Mouse (Mus musculus): ENCODE measurements around the gene C530008M17Rik. TPM values are rescaled to one million over a fixed set of nuclear protein-coding genes. Genes with fewer than 3 reads are reported as not detected.
A peak's percentile ranks its signal among the peaks of the same experiment; 100 is the strongest.

C530008M17Rik gene
- polyA plus RNA-seq, 1 experiment = 5.4 TPM

GRCm38 (mm10) chr5:76675369-76675768 is 19.1 kb downstream of the C530008M17Rik start:
- peaks cover 32% of the 10 kb centered on the region for H3K4me1 ChIP-seq (ENCODE audit: control insufficient read depth)
- H3K27me3 ChIP-seq (ENCODE audit: control insufficient read depth) = no peaks in the 10 kb centered on the region
- H3K9me3 ChIP-seq (ENCODE audit: control insufficient read depth, low read length) = no peaks in the 10 kb centered on the region
- no peak for TF ChIP-seq TAL1 (IDR thresholded peaks at IDR 0.05; ENCODE audit: low read length)
- no peak for TF ChIP-seq GATA1 (IDR thresholded peaks at IDR 0.05; ENCODE audit: low read length)
- no peak overlapping the region for H3K4me3 ChIP-seq (replicated peaks)
- H3K36me3 ChIP-seq (ENCODE audit: control insufficient read depth) = peaks cover 79% of the 10 kb centered on the region

GRCm38 (mm10) chr5:76680959-76681358 is 24.6 kb downstream of the C530008M17Rik start:
- no peak for TF ChIP-seq TAL1 (IDR thresholded peaks at IDR 0.05; ENCODE audit: low read length)
- TF ChIP-seq GATA1 (IDR thresholded peaks at IDR 0.05; ENCODE audit: low read length) = no peak
- peaks cover 61% of the 10 kb centered on the region for H3K4me1 ChIP-seq (ENCODE audit: control insufficient read depth)
- no peaks in the 10 kb centered on the region for H3K27me3 ChIP-seq (ENCODE audit: control insufficient read depth)
- no peak overlapping the region for H3K4me3 ChIP-seq (replicated peaks)
- H3K9me3 ChIP-seq (ENCODE audit: control insufficient read depth, low read length) = no peaks in the 10 kb centered on the region
- peaks cover 47% of the 10 kb centered on the region for H3K36me3 ChIP-seq (ENCODE audit: control insufficient read depth)

GRCm38 (mm10) chr5:76681895-76682656 is 25.8 kb downstream of the C530008M17Rik start:
- no peaks in the 10 kb centered on the region for H3K27me3 ChIP-seq (ENCODE audit: control insufficient read depth)
- peaks cover 41% of the 10 kb centered on the region for H3K36me3 ChIP-seq (ENCODE audit: control insufficient read depth)
- no peak overlapping the region for H3K4me3 ChIP-seq (replicated peaks)
- H3K9me3 ChIP-seq (ENCODE audit: control insufficient read depth, low read length) = no peaks in the 10 kb centered on the region
- TF ChIP-seq TAL1 (IDR thresholded peaks at IDR 0.05; ENCODE audit: low read length) (no peak), GATA1 (IDR thresholded peaks at IDR 0.05; ENCODE audit: low read length) (no peak)
- peaks cover 72% of the 10 kb centered on the region for H3K4me1 ChIP-seq (ENCODE audit: control insufficient read depth)

GRCm38 (mm10) chr5:76683455-76683854 is 27.1 kb downstream of the C530008M17Rik start:
- TF ChIP-seq TAL1 (IDR thresholded peaks at IDR 0.05; ENCODE audit: low read length) (no peak), GATA1 (IDR thresholded peaks at IDR 0.05; ENCODE audit: low read length) (no peak)
- Histone ChIP-seq H3K4me1 (ENCODE audit: control insufficient read depth) (peaks cover 86% of the 10 kb centered on the region), H3K36me3 (ENCODE audit: control insufficient read depth) (peaks cover 40% of the 10 kb centered on the region), H3K9me3 (ENCODE audit: control insufficient read depth, low read length) (no peaks in the 10 kb centered on the region), H3K27me3 (ENCODE audit: control insufficient read depth) (no peaks in the 10 kb centered on the region), H3K4me3 (replicated peaks) (no peak overlapping the region)

GRCm38 (mm10) chr5:76684658-76685605 is 28.6 kb downstream of the C530008M17Rik start:
- H3K4me3 ChIP-seq (replicated peaks) = peak overlapping the region; percentile 33
- H3K9me3 ChIP-seq (ENCODE audit: control insufficient read depth, low read length) = no peaks in the 10 kb centered on the region
- H3K4me1 ChIP-seq (ENCODE audit: control insufficient read depth) = peaks cover 88% of the 10 kb centered on the region
- peaks cover 42% of the 10 kb centered on the region for H3K36me3 ChIP-seq (ENCODE audit: control insufficient read depth)
- H3K27me3 ChIP-seq (ENCODE audit: control insufficient read depth) = no peaks in the 10 kb centered on the region
- TF ChIP-seq GATA1 (IDR thresholded peaks at IDR 0.05; ENCODE audit: low read length) (no peak), TAL1 (IDR thresholded peaks at IDR 0.05; ENCODE audit: low read length) (peak; percentile 23; the same call in 1 of the 3 replicates)

GRCm38 (mm10) chr5:76687961-76688600 is 31.8 kb downstream of the C530008M17Rik start:
- Histone ChIP-seq H3K27me3 (ENCODE audit: control insufficient read depth) (no peaks in the 10 kb centered on the region), H3K36me3 (ENCODE audit: control insufficient read depth) (peaks cover 58% of the 10 kb centered on the region), H3K9me3 (ENCODE audit: control insufficient read depth, low read length) (no peaks in the 10 kb centered on the region), H3K4me1 (ENCODE audit: control insufficient read depth) (peaks cover 65% of the 10 kb centered on the region), H3K4me3 (replicated peaks) (no peak overlapping the region)
- TF ChIP-seq GATA1 (IDR thresholded peaks at IDR 0.05; ENCODE audit: low read length) (no peak), TAL1 (IDR thresholded peaks at IDR 0.05; ENCODE audit: low read length) (no peak)

- Histone ChIP-seq H3K9me3 (ENCODE audit: control insufficient read depth, low read length) (no peaks in the 10 kb centered on the region), H3K27me3 (ENCODE audit: control insufficient read depth) (no peaks in the 10 kb centered on the region), H3K4me1 (ENCODE audit: control insufficient read depth) (peaks cover 62% of the 10 kb centered on the region), H3K36me3 (ENCODE audit: control insufficient read depth) (peaks cover 60% of the 10 kb centered on the region), H3K4me3 (replicated peaks) (no peak overlapping the region)
- TF ChIP-seq GATA1 (IDR thresholded peaks at IDR 0.05; ENCODE audit: low read length) (no peak), TAL1 (IDR thresholded peaks at IDR 0.05; ENCODE audit: low read length) (no peak)
These were observed 32.3 kb downstream of the C530008M17Rik start for GRCm38 (mm10) chr5:76688643-76689042.

GRCm38 (mm10) chr5:76690177-76690593 is 33.9 kb downstream of the C530008M17Rik start:
- Histone ChIP-seq H3K4me3 (replicated peaks) (no peak overlapping the region), H3K36me3 (ENCODE audit: control insufficient read depth) (peaks cover 70% of the 10 kb centered on the region), H3K4me1 (ENCODE audit: control insufficient read depth) (peaks cover 50% of the 10 kb centered on the region), H3K9me3 (ENCODE audit: control insufficient read depth, low read length) (peaks cover 3% of the 10 kb centered on the region), H3K27me3 (ENCODE audit: control insufficient read depth) (no peaks in the 10 kb centered on the region)
- TF ChIP-seq GATA1 (IDR thresholded peaks at IDR 0.05; ENCODE audit: low read length) (no peak), TAL1 (IDR thresholded peaks at IDR 0.05; ENCODE audit: low read length) (no peak)
